Mouse (Mus musculus) layer of hippocampus, adult 2 months (tissue): ENCODE measurements around the gene Sema3c. TPM values are rescaled to one million over a fixed set of nuclear protein-coding genes. Genes with fewer than 3 reads are reported as not detected.

ENCODE experiments used
- DNase-seq, 2 experiments: peaks; one replicate each; pipeline ENCODE4 v3.0.0; 2022; ENCODE audit warnings: low spot score in 2 of 2
- H3K27ac ChIP-seq: fragments of 200-600 bp; 2 replicates; pipeline ENCODE4 v1.8.1; 2022
- H3K4me3 ChIP-seq: fragments of 200-600 bp; 2 replicates; pipeline ENCODE4 v1.8.1; 2022; ENCODE audit warnings: mild to moderate bottlenecking
- CTCF ChIP-seq: fragments of 200-600 bp; conservative IDR thresholded peaks from 2 replicates; pipeline ENCODE4 v1.8.1; 2022; ENCODE audit warnings: antibody characterized with exemption, mild to moderate bottlenecking, moderate library complexity
- total RNA-seq, 2 experiments: library from RNA; stranded (reverse); gene quantifications; 2 replicates each; pipeline ENCODE4 v1.2.3; 2021

The Sema3c gene
- total RNA-seq, 2 experiments from 2014 or later = 17.1 to 19.7 TPM

GRCm38 (mm10) chr5:17584299-17584945 lies 10.3 kb downstream of the Sema3c start:
- Histone ChIP-seq H3K4me3 (no peak overlapping the region), H3K27ac (no peak overlapping the region)
- DNase-seq = no peak
- TF ChIP-seq CTCF = no peak

DNA sequence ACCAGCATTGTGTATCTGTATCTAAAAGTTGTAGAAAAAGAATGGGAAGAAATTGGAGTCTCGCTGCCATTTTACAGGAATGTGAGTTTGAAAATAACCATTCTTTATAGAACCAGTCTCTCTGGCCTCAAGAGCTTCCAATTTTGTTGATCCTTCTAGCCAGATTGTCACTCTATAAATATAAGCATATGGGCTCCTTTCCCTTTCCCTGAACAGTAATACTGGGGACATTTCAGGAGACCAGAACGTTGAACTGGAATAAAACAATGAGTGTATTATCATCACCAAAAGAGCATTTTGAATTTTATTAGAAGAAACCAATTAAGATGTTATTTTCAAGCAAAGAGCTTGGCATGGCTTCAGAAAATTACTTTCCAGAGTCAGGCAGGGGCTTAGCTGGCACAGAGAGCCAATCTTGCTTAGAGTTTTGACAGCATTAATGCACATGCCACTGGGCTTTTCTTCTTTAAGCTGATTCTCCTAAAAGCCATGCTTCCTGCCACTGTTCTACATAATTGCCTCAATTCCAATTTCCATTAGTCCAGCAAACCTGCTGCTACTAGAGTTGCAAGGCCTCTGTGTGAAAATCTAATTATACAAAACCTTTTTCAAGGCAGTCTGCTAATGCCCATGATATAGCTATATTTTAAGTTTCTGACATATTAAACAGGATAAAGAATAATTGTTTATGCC lies 12.6 kb downstream of the Sema3c start:
- H3K27ac ChIP-seq = no peak overlapping the region
- no peak overlapping the region for H3K4me3 ChIP-seq
- DNase-seq = no peak
- TF ChIP-seq CTCF = no peak

- no peak overlapping the region for H3K27ac ChIP-seq
- H3K4me3 ChIP-seq = no peak overlapping the region
- no peak for TF ChIP-seq CTCF
- DNase-seq = no peak
Measured at GRCm38 (mm10) chr5:17591908-17592307, 17.8 kb downstream of the Sema3c start.

- no peak for TF ChIP-seq CTCF
- Histone ChIP-seq H3K4me3 (no peak overlapping the region), H3K27ac (no peak overlapping the region)
- DNase-seq = no peak
Measured at GRCm38 (mm10) chr5:17601700-17602099, 27.6 kb downstream of the Sema3c start.

DNA sequence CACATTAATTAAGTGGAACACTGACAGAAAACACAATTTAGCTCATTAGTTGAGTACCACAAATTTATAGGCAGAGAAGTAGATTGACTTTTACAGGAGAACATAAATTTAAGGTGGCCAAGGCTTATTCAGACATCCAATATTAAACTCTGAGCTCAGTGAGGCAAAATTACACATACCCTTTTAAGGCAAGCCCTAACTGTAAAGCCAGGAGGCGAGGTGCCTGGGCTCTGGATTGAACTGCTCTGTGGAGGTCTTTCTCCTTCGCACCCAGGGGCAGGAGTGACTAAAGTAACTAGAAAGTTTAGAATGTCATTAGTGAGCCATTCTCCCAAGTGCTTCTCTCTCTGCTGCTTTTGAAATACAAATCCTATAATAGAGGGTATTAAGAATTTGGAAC lies 46.5 kb downstream of the Sema3c start:
- TF ChIP-seq CTCF = no peak
- Histone ChIP-seq H3K27ac (no peak overlapping the region), H3K4me3 (no peak overlapping the region)
- DNase-seq = no peak

- DNase-seq = no peak
- no peak for TF ChIP-seq CTCF
- H3K4me3 ChIP-seq = no peak overlapping the region
- no peak overlapping the region for H3K27ac ChIP-seq
Measured at GRCm38 (mm10) chr5:17622564-17622963, 48.5 kb downstream of the Sema3c start.

DNA sequence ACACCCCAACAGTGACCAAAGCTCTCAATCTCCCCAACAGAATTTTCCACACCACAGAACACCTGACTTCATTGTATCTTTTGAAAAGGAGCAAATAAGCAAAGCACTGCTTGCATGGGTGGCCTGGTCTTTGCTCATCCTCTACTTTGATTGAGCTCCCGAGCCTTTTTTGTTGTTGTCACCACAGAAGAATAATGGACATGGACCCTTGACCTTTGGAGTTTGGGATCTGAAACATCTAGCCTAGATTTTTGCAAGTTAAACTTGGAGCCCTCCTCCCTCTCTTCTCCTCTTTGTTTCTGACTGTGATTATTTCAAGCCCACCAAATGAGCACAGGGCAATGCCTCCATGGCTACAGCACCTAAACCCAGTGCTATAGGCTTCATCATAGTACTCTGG lies 54.5 kb downstream of the Sema3c start:
- no peak overlapping the region for H3K27ac ChIP-seq
- no peak for TF ChIP-seq CTCF
- no peak for DNase-seq
- no peak overlapping the region for H3K4me3 ChIP-seq

DNA sequence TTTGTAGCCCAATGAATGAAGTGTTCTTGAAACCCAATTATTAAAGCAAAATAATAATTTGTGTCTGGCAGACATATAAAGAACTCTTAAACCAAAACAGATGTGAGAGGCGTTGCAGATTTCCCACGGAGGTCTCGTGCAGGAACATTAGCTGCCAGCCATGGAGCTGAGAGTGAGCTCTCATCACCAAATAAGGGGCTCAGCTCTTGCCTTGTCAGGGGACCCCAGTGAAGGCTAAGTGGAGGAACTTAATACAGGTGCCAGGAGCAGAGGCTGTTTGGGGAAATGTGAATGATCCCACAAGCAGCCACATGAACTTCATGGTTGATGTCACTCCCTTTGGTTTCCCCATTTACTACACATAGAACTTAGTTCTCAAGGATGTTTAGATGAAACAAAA lies 55.5 kb downstream of the Sema3c start:
- no peak overlapping the region for H3K4me3 ChIP-seq
- no peak for TF ChIP-seq CTCF
- DNase-seq = no peak

GRCm38 (mm10) chr5:17639519-17639918 lies 65.4 kb downstream of the Sema3c start:
- TF ChIP-seq CTCF = no peak
- Histone ChIP-seq H3K27ac (no peak overlapping the region), H3K4me3 (no peak overlapping the region)
- no peak for DNase-seq

More for the DNA sequence above, 55.5 kb downstream of the Sema3c start:
- H3K27ac ChIP-seq = no peak overlapping the region

- no peak for TF ChIP-seq CTCF
- no peak for DNase-seq
- H3K27ac ChIP-seq = no peak overlapping the region
- no peak overlapping the region for H3K4me3 ChIP-seq
Measured at GRCm38 (mm10) chr5:17647643-17648226, 73.7 kb downstream of the Sema3c start.

DNA sequence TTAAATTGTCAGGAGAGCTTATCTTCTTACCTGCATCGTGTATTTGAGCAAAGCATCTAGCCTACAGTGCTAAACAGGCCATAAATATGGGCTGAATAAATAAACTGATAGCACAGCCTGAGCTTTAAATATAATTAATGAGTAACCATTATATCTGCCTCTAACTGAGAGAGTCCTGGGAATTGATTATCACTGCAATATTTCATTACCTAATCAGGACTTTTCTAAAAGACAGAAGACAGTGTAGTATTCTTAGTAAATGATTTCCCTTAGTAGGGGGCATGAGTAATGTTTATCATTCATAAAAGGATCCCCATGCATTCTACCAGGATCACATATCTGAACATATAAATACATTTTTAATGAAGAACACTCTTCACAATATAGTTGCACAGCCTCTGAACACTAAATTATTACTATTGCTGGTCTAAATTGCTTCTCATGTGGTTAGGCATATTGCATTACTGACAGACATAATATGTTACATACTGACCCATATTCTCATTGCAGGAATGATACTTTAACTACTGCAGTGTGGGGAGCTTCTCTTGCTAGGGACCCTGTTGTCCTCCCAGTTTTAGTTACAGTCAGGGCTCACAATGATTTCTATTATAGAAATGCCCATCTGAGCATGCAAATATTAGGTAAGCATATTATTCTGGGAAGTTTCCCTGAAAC lies 74.9 kb downstream of the Sema3c start:
- no peak overlapping the region for H3K4me3 ChIP-seq
- TF ChIP-seq CTCF = no peak
- no peak overlapping the region for H3K27ac ChIP-seq
- DNase-seq = no peak

DNA sequence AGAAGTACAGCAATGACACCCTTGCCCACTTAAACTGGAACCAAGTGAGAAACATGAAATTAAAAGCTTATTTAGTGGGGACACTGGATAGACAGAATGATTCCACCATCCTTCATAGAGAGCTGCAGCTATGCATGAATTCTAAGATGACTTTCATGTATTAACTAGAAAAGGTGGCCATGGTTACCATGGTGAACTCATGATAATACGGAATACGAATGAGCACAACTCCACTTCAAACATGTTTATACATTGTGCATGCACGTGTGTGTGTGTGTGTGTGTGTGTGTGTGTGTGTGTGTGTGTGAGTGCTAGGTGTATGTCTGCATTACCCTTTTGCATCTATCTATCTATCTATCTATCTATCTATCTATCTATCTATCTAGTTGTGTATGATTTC lies 87.1 kb downstream of the Sema3c start:
- TF ChIP-seq CTCF = no peak
- Histone ChIP-seq H3K4me3 (no peak overlapping the region), H3K27ac (no peak overlapping the region)
- no peak for DNase-seq

DNA sequence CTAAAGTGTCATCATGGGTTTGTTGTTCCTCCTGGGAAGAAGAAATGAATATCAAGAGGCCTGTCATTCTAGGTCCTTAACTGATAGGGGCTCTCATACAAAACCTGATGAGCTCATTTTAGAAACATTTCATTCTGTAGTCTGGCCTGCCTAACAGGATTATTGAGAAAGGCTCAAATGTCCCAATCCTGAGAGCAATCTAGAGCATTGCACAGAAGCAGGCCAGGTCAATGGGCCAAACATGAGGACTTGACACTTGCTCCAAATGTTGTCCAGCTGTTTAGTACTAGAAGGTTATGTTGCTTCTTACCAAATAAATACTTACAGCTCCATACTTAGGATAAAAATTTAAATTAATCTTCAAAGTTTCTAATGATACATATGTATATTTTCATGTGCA lies 97.3 kb downstream of the Sema3c start:
- TF ChIP-seq CTCF = no peak
- H3K4me3 ChIP-seq = no peak overlapping the region
- no peak overlapping the region for H3K27ac ChIP-seq
- DNase-seq = no peak
